Mouse (Mus musculus) CD8-positive naive resting alpha-beta T cell, adult 2 months (primary cell): ENCODE measurements around the gene Arxes2.
"Not testable (repeated sequence)": the region's sequence is repeated elsewhere in the genome, so short reads cannot be mapped to it uniquely, and the experiment has no call there.

ENCODE experiments used
- DNase-seq, 2 experiments: peaks; one replicate each; pipeline ENCODE4 v3.0.0; 2022; ENCODE audit warnings: low read depth in 2 of 2, low spot score in 2 of 2

The Arxes2 gene

GRCm38 (mm10) chrX:136032799-136033763, 39.5 kb downstream of the Arxes2 start, which contains the start of gene Arxes1:
Gene Arxes1 (plus strand): TSS chrX:136033367.
- not testable (repeated sequence) for DNase-seq

GRCm38 (mm10) chrX:136043726-136044125, 50.1 kb downstream of the Arxes2 start:
- DNase-seq: no peak
